Mouse (Mus musculus) heart, adult 2 months (tissue): ENCODE data around the gene Snx15. TPM values are rescaled to one million over a fixed set of nuclear protein-coding genes. Genes with fewer than 3 reads are reported as not detected.
A peak's percentile ranks its signal among the peaks of the same experiment; 100 is the strongest.

Experiments
- DNase-seq, 2 experiments: peaks; one replicate each; pipeline ENCODE4 v3.0.0; 2021
- H3K27ac ChIP-seq: fragments of 200-600 bp; 2 replicates; pipeline ENCODE4 v1.8.1; 2022
- H3K27me3 ChIP-seq: fragments of 200-500 bp; 2 replicates; pipeline ENCODE4 v1.6.1; 2012; ENCODE audit warnings: mild to moderate bottlenecking, low read length, inconsistent platforms, mixed read lengths; ENCODE audit not compliant: control insufficient read depth, insufficient read depth
- H3K36me3 ChIP-seq: fragments of 200-500 bp; 2 replicates; pipeline ENCODE4 v1.6.1; 2012; ENCODE audit warnings: low read length, inconsistent platforms; ENCODE audit not compliant: control insufficient read depth, insufficient read depth
- H3K4me1 ChIP-seq: fragments of 200-500 bp; 2 replicates; pipeline ENCODE4 v1.6.1; 2011; ENCODE audit warnings: low read length; ENCODE audit not compliant: control insufficient read depth, insufficient read depth
- H3K4me3 ChIP-seq: fragments of 200-600 bp; 2 replicates; pipeline ENCODE4 v1.8.1; 2022
- H3K79me2 ChIP-seq: fragments of 200-500 bp; replicated peaks from 2 replicates; pipeline ENCODE4 v1.6.1; 2012; ENCODE audit warnings: mild to moderate bottlenecking, inconsistent platforms, low read length, moderate library complexity, mixed read lengths; ENCODE audit not compliant: control insufficient read depth, insufficient read depth
- H3K9ac ChIP-seq: fragments of 200-500 bp; 2 replicates; pipeline ENCODE4 v1.6.1; 2012; ENCODE audit warnings: low read depth, mild to moderate bottlenecking, control low read depth, inconsistent platforms, low read length, mixed read lengths
- CTCF ChIP-seq: fragments of 200-600 bp; IDR thresholded peaks from 2 replicates; pipeline ENCODE4 v1.8.1; 2022; ENCODE audit warnings: antibody characterized with exemption, mild to moderate bottlenecking, moderate library complexity
- EP300 ChIP-seq: fragments of 200-500 bp; IDR thresholded peaks from 2 replicates; pipeline ENCODE4 v1.6.1; 2011; ENCODE audit warnings: low read depth, low read length, control low read depth; ENCODE audit not compliant: insufficient read depth
- POLR2A ChIP-seq: fragments of 200-500 bp; IDR thresholded peaks from 2 replicates; pipeline ENCODE4 v1.6.1; 2011; ENCODE audit warnings: mild to moderate bottlenecking, low read depth, low read length, control low read depth; ENCODE audit not compliant: insufficient read depth
- WGBS: fragments of 180-500 bp; shearing (Covaris S2); methylation state at CpG from one replicate; pipeline ENCODE4 v1.1.7; 2018; 5-methylcytosine and 5-hydroxymethylcytosine counted together
- intact Hi-C: fragments of 180-260 bp; cut with DNase I; formaldehyde crosslinking; loops from one replicate; pipeline ENCODE4 v1.15.1; 2025
- polyA plus RNA-seq: library from polyadenylated mRNA; depleted of rRNA; stranded (reverse); fragments of >200 nt; gene quantifications from 2 replicates; pipeline ENCODE4 v1.2.3, GENCODE M21; 2012
- total RNA-seq, 2 experiments: library from RNA; stranded (reverse); gene quantifications; 2 replicates each; pipeline ENCODE4 v1.2.3; 2021

Gene Snx15
- total and polyA plus RNA-seq, 3 experiments: 14.1 to 22.0 (median 16.6) TPM

DNA sequence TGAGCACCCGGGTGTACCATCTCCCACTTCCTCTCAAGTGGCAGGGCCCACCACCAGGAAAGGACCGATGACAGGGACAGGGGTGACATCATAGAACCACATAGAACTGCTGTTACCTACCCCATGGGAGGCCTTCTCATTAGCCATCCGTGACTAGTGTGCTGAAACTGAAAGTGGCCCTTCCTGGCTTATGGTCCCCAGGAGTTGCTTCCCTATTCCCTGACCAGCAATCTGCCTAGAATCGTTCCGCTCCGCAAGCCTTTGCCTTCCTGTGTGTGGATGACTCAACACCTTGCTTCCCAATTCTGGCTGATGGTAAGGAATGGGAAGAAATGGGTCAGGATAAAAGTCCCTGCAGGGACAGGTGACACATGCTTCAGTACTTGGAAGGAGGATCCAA lies 29.1 kb upstream of the Snx15 start:
- H3K79me2 ChIP-seq: no peaks in the 10 kb centered on the region
- WGBS: 39% methylated on average over 6 of the region's 6 CpGs
- no peaks in the 10 kb centered on the region for H3K4me1 ChIP-seq
- H3K27ac ChIP-seq: no peak overlapping the region
- intact Hi-C loops: no loop called here
- H3K27me3 ChIP-seq: no peaks in the 10 kb centered on the region
- no peaks in the 10 kb centered on the region for H3K36me3 ChIP-seq
- H3K4me3 ChIP-seq: no peak overlapping the region
- DNase-seq: no peak
- H3K9ac ChIP-seq: no peak overlapping the region
- TF ChIP-seq POLR2A (no peak), CTCF (no peak), EP300 (no peak)

DNA sequence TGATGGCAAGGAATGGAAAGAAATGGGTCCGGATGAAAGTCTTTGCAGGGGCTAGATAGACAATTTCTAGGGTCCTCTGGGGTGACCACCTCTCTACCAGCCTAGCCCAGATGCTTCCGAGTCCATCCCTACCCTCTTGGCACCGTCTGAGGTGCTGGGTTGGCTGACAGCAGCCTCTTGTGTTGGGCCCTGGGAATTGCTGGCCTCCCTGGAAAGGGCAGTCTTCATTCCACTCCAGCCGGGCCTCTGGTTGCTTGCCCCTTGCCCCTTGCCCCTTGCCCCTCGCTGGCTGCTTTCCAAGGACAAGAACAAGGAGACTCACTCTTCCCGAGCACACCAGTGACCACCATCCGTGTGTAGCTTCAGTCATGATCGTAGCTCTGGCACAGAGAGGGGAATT lies 28.3 kb upstream of the Snx15 start:
- DNase-seq: no peak
- Histone ChIP-seq H3K79me2 (no peaks in the 10 kb centered on the region), H3K27me3 (no peaks in the 10 kb centered on the region), H3K36me3 (no peaks in the 10 kb centered on the region), H3K4me1 (no peaks in the 10 kb centered on the region), H3K27ac (no peak overlapping the region), H3K4me3 (no peak overlapping the region), H3K9ac (no peak overlapping the region)
- intact Hi-C loops: no loop called here
- 60% methylated on average over 8 of the region's 8 CpGs for WGBS
- no peak for TF ChIP-seq EP300
- TF ChIP-seq POLR2A: no peak
- no peak for TF ChIP-seq CTCF

DNA sequence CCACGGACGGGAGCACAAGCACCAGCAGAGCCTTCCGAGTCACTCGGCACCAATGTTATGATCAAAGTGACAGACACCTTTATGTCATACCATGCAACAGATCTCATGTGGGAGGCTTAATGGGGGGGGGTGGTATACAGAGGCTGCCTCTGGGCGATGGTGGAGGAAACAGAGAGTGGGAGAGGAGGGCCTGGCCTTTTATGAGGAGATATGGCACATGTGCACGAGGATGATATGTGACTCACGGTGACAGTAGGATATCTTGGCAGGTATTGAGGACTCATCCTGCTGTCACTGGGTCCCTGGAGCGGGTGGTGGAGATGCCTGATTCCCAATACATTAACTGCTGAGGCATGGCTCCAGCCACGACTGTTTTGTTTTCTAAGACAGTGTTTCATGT lies 27.1 kb upstream of the Snx15 start:
- Histone ChIP-seq H3K4me3 (no peak overlapping the region), H3K36me3 (no peaks in the 10 kb centered on the region), H3K79me2 (no peaks in the 10 kb centered on the region), H3K9ac (no peak overlapping the region), H3K27ac (no peak overlapping the region), H3K4me1 (no peaks in the 10 kb centered on the region), H3K27me3 (no peaks in the 10 kb centered on the region)
- intact Hi-C loops: no loop called here
- TF ChIP-seq EP300 (no peak), POLR2A (no peak), CTCF (no peak)
- 79% methylated on average over 9 of the region's 9 CpGs for WGBS
- DNase-seq: no peak

DNA sequence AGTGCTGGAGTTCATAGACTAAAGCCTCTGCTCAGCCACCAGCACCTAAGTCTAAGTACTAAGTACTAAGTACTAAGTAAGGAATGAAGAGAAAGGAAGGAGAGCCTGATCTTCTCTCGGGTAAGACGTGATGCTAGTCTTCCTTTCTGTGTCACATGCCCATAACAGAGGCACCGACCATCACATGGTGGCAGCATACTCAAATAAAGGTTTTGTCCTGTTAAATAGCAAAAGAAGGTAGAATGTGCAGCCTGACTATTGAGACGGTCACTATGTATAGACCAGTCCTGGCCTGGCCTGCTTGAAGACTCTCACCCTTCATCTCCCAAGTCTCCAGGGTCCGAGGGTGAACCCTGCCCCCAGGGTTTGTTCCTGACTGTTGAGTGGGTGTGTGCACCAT lies 16.7 kb upstream of the Snx15 start:
- Histone ChIP-seq H3K9ac (no peak overlapping the region), H3K79me2 (no peaks in the 10 kb centered on the region), H3K27me3 (no peaks in the 10 kb centered on the region), H3K27ac (no peak overlapping the region), H3K4me1 (peaks cover 1% of the 10 kb centered on the region; the same call in 1 of the 2 replicates), H3K4me3 (no peak overlapping the region), H3K36me3 (no peaks in the 10 kb centered on the region)
- intact Hi-C loops: no loop called here
- 61% methylated on average over 5 of the region's 5 CpGs for WGBS
- no peak for DNase-seq
- TF ChIP-seq EP300 (no peak), POLR2A (no peak), CTCF (no peak)

DNA sequence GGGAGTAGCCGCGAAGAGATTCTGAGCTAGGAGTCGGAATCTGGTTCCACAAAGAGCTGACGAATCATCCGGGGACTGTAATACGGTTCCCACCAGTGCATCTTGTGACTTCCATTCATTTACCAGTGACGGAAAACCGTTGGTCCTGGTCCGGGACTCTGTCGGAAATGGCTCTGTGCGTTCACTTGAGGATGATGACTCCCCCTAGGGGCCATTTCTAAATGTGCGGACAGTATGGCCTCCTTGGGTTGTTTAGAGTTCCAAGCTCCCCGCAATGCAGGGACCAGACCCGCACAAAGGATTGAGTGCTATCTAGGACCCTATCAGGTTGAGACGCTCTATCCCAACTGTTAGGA lies 13.3 kb upstream of the Snx15 start, which contains the start of gene Arl2:
Gene Arl2, minus strand, starts transcription at position 155 of the 356 bp plus-strand sequence.
- TF ChIP-seq CTCF (peak; percentile 67), EP300 (no peak), POLR2A (no peak)
- 1% methylated on average over 15 of the region's 15 CpGs for WGBS
- Histone ChIP-seq H3K4me3 (peak within 1 kb of the TSS; percentile 94), H3K9ac (peak within 1 kb of the TSS; percentile 90), H3K79me2 (no peaks in the 10 kb centered on the region), H3K36me3 (no peaks in the 10 kb centered on the region), H3K4me1 (peaks cover 1% of the 10 kb centered on the region; the same call in 1 of the 2 replicates), H3K27ac (peak within 1 kb of the TSS; percentile 97), H3K27me3 (no peaks in the 10 kb centered on the region)
- intact Hi-C loops: loop anchor here (2.0 kb wide), 1 partner anchor 95 kb away; no protein-coding TSS in a partner anchor
- peak in 1 of 2 experiments; percentile 79 for DNase-seq

DNA sequence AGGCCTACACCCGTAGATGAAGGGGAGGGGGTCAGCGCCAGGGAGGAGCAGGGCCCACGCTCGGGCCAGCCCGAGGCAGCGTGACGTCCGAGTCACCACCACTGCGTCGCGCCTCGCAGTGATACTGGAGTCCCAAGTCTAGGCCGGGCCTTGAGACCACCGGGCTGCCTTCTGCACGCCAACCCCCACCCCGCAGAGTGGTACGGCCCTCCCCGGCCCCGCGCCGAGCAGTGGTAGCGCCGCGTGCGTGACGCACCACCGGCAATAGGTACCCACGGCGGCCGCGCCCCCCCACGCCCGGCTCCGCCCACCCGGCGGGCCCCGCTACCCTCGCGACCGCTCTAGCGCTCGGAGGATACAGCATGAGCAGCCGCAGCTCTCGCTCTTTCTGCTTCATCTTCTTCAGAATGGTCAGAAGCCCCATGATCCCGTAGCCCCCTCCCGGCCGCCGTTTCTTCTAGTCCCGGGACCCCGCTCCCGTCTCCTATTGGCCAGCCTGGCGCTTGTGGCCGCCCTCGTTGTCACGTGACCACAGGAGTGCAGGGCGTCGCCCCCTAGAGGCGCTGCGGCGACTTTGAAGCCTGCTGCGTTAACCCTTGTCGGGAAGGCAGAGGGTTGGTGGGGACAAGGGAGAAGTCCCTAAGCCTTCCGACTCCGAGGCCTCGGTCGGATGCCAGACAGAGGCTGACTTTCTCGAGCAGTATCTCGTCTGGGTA lies 12.7 kb upstream of the Snx15 start, which contains the start of gene Batf2:
Gene Batf2, plus strand, starts transcription at position 306 of the 716 bp plus-strand sequence.
- Histone ChIP-seq H3K27ac (peak within 1 kb of the TSS; percentile 97), H3K36me3 (no peaks in the 10 kb centered on the region), H3K79me2 (no peaks in the 10 kb centered on the region), H3K4me3 (peak within 1 kb of the TSS; percentile 94), H3K27me3 (no peaks in the 10 kb centered on the region), H3K4me1 (peaks cover 1% of the 10 kb centered on the region; the same call in 1 of the 2 replicates), H3K9ac (peak within 1 kb of the TSS; percentile 90)
- peak; percentile 91 to 93 for DNase-seq
- peak; percentile 42; the same call in 1 of the 2 replicates for TF ChIP-seq POLR2A
- TF ChIP-seq EP300: no peak
- TF ChIP-seq CTCF: peak; percentile 73
- intact Hi-C loops: loop anchor here (1.0 to 2.0 kb wide), 2 partner anchors 13 to 96 kb away; partner anchors contain the start of gene Snx15
- under 1% methylated on average over 65 of the region's 68 CpGs for WGBS
